Mouse (Mus musculus): ENCODE data around the gene Tas1r1. TPM values are rescaled to one million over a fixed set of nuclear protein-coding genes. Genes with fewer than 3 reads are reported as not detected.

The Tas1r1 gene
- total and polyA plus RNA-seq, 2 experiments from 2014 or later = 1.00 to 1.5 TPM

GRCm38 (mm10) chr4:152021568-152022097 lies 16.7 kb downstream of the Tas1r1 start:
- ATAC-seq (no peak), DNase-seq (no peak)
- Histone ChIP-seq H3K4me2 (ENCODE audit: low read depth) (no peak overlapping the region), H3K27ac (ENCODE audit: low read depth, low read length) (no peak overlapping the region), H3K27me3 (ENCODE audit: insufficient read depth, low read length) (no peaks in the 10 kb centered on the region), H3K36me3 (ENCODE audit: insufficient read depth) (peaks cover 59% of the 10 kb centered on the region), H3K9me3 (ENCODE audit: low read length) (no peaks in the 10 kb centered on the region), H3K4me3 (ENCODE audit: low read depth, low read length) (no peak overlapping the region), H3K9ac (no peak overlapping the region), H3K4me1 (ENCODE audit: insufficient read depth) (peaks cover 11% of the 10 kb centered on the region)
- TF ChIP-seq CTCF (IDR thresholded peaks at IDR 0.05; ENCODE audit: low read depth) = no peak
- WGBS = 79% methylated on average over 12 of the region's 12 CpGs

- no peak overlapping the region for H3K4me2 ChIP-seq (ENCODE audit: low read depth)
- no peaks in the 10 kb centered on the region for H3K27me3 ChIP-seq (ENCODE audit: insufficient read depth, low read length)
- no peak overlapping the region for H3K27ac ChIP-seq (ENCODE audit: low read depth, low read length)
- H3K4me1 ChIP-seq (ENCODE audit: insufficient read depth) = no peaks in the 10 kb centered on the region
- ATAC-seq (no peak), DNase-seq (no peak)
- H3K4me3 ChIP-seq (ENCODE audit: low read depth, low read length) = no peak overlapping the region
- 94% methylated on average over 21 of the region's 21 CpGs for WGBS
- no peak overlapping the region for H3K9ac ChIP-seq
- peaks cover 69% of the 10 kb centered on the region for H3K36me3 ChIP-seq (ENCODE audit: insufficient read depth)
- no peak for TF ChIP-seq CTCF (IDR thresholded peaks at IDR 0.05; ENCODE audit: low read depth)
- H3K9me3 ChIP-seq (ENCODE audit: low read length) = no peaks in the 10 kb centered on the region
Measured at GRCm38 (mm10) chr4:152020024-152020423, 18.3 kb downstream of the Tas1r1 start.

GRCm38 (mm10) chr4:152019073-152019472 lies 19.3 kb downstream of the Tas1r1 start:
- no peak for ATAC-seq
- no peak for TF ChIP-seq CTCF (IDR thresholded peaks at IDR 0.05; ENCODE audit: low read depth)
- WGBS = 87% methylated on average over 6 of the region's 6 CpGs

GRCm38 (mm10) chr4:152013036-152013813 lies 25.1 kb downstream of the Tas1r1 start:
- Histone ChIP-seq H3K4me2 (ENCODE audit: low read depth) (no peak overlapping the region), H3K9ac (no peak overlapping the region), H3K27ac (ENCODE audit: low read depth, low read length) (no peak overlapping the region), H3K27me3 (ENCODE audit: insufficient read depth, low read length) (no peaks in the 10 kb centered on the region), H3K36me3 (ENCODE audit: insufficient read depth) (peaks cover 28% of the 10 kb centered on the region), H3K9me3 (ENCODE audit: low read length) (no peaks in the 10 kb centered on the region), H3K4me1 (ENCODE audit: insufficient read depth) (peaks cover 14% of the 10 kb centered on the region; the same call in 1 of the 2 replicates), H3K4me3 (ENCODE audit: low read depth, low read length) (no peak overlapping the region)
- ATAC-seq (no peak), DNase-seq (no peak)
- WGBS = 86% methylated on average over 12 of the region's 12 CpGs
- no peak for TF ChIP-seq CTCF (IDR thresholded peaks at IDR 0.05; ENCODE audit: low read depth)

More at GRCm38 (mm10) chr4:152019073-152019472, 19.3 kb downstream of the Tas1r1 start:
- DNase-seq = no peak
- H3K27ac ChIP-seq (ENCODE audit: low read depth, low read length) = no peak overlapping the region
- H3K9ac ChIP-seq = no peak overlapping the region
- peaks cover 76% of the 10 kb centered on the region for H3K36me3 ChIP-seq (ENCODE audit: insufficient read depth)
- no peak overlapping the region for H3K4me3 ChIP-seq (ENCODE audit: low read depth, low read length)
- H3K9me3 ChIP-seq (ENCODE audit: low read length) = no peaks in the 10 kb centered on the region
- H3K4me2 ChIP-seq (ENCODE audit: low read depth) = no peak overlapping the region
- H3K27me3 ChIP-seq (ENCODE audit: insufficient read depth, low read length) = no peaks in the 10 kb centered on the region
- no peaks in the 10 kb centered on the region for H3K4me1 ChIP-seq (ENCODE audit: insufficient read depth)

GRCm38 (mm10) chr4:152012109-152012508 lies 26.3 kb downstream of the Tas1r1 start:
- ATAC-seq (no peak), DNase-seq (no peak)
- H3K27ac ChIP-seq (ENCODE audit: low read depth, low read length) = no peak overlapping the region
- H3K4me2 ChIP-seq (ENCODE audit: low read depth) = no peak overlapping the region
- H3K4me1 ChIP-seq (ENCODE audit: insufficient read depth) = peaks cover 19% of the 10 kb centered on the region; the same call in 1 of the 2 replicates
- TF ChIP-seq CTCF (IDR thresholded peaks at IDR 0.05; ENCODE audit: low read depth) = no peak
- peaks cover 24% of the 10 kb centered on the region for H3K36me3 ChIP-seq (ENCODE audit: insufficient read depth)
- no peak overlapping the region for H3K4me3 ChIP-seq (ENCODE audit: low read depth, low read length)
- WGBS = 96% methylated on average over 16 of the region's 16 CpGs
- peaks cover 6% of the 10 kb centered on the region; the same call in 1 of the 2 replicates for H3K27me3 ChIP-seq (ENCODE audit: insufficient read depth, low read length)
- no peaks in the 10 kb centered on the region for H3K9me3 ChIP-seq (ENCODE audit: low read length)
- no peak overlapping the region for H3K9ac ChIP-seq

- Histone ChIP-seq H3K27me3 (ENCODE audit: insufficient read depth, low read length) (peaks cover 12% of the 10 kb centered on the region), H3K27ac (ENCODE audit: low read depth, low read length) (no peak overlapping the region), H3K4me1 (ENCODE audit: insufficient read depth) (peaks cover 19% of the 10 kb centered on the region; the same call in 1 of the 2 replicates), H3K4me2 (ENCODE audit: low read depth) (peak overlapping the region; percentile 100; the same call in 1 of the 2 replicates), H3K36me3 (ENCODE audit: insufficient read depth) (peaks cover 22% of the 10 kb centered on the region), H3K9me3 (ENCODE audit: low read length) (no peaks in the 10 kb centered on the region), H3K9ac (no peak overlapping the region), H3K4me3 (ENCODE audit: low read depth, low read length) (0 out of 2 replicates have a peak overlapping the region, but pooled peaks have one; percentile 18)
- no peak for ATAC-seq
- DNase-seq = no peak
- no peak for TF ChIP-seq CTCF (IDR thresholded peaks at IDR 0.05; ENCODE audit: low read depth)
- WGBS = 73% methylated on average over 8 of the region's 8 CpGs
Measured at GRCm38 (mm10) chr4:152011171-152011760, 27.1 kb downstream of the Tas1r1 start.

Data from forebrain, postnatal 0 days (tissue).